Mouse (Mus musculus) spleen, adult 2 months (tissue): ENCODE results near the gene Rab36.

ENCODE experiments used
- CTCF ChIP-seq: fragments of 200-500 bp; IDR thresholded peaks from 2 replicates; pipeline ENCODE4 v1.5.1; 2011; ENCODE audit warnings: mild to moderate bottlenecking, inconsistent platforms; ENCODE audit not compliant: insufficient read depth, insufficient read length, insufficient replicate concordance; ENCODE audit errors: extremely low read depth
- POLR2A ChIP-seq: fragments of 200-500 bp; IDR thresholded peaks from 2 replicates; pipeline ENCODE4 v1.6.1; 2011; ENCODE audit warnings: low read depth, low read length, inconsistent platforms

DNA sequence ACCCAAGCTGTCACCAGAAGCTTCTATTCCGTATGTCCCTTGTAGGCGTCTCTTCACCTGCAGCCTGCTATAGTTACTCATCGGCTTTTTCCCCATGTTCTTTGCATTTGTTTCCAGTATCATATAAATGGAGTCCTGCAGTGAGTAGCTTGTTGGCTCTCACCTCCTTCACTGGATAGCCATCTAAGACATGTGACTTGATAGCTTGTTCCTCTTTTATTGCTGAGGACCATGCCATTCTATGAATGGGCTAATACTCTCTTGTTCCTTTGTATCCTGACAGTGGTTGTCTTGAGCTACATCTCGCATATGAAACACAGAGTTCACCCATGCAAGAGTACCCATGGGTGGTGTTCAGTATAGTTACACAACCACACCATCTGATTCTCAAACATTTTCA is 51.6 kb downstream of the Rab36 start:
- no peak for TF ChIP-seq POLR2A
- no peak for TF ChIP-seq CTCF
